Mouse (Mus musculus) liver, embryonic 14.5 days (tissue): Measurements from ENCODE around the gene Sh3pxd2a. TPM values are rescaled to one million over a fixed set of nuclear protein-coding genes. Genes with fewer than 3 reads are reported as not detected.
A peak's percentile ranks its signal among the peaks of the same experiment; 100 is the strongest.

ENCODE experiments used
- ATAC-seq: fragments of 200-750 bp; cut with Nextera tagmentation; 2 replicates; pipeline ENCODE4 v1.8.0; 2017; ENCODE audit warnings: moderate number of reproducible peaks, mild to moderate bottlenecking, moderate library complexity; ENCODE audit not compliant: insufficient read depth
- DNase-seq, 3 experiments: peaks; one replicate each; pipeline ENCODE4 v3.0.0-alpha.2; 2012 to 2013; ENCODE audit warnings: low read depth in 3 of 3, low spot score in 3 of 3
- H3K27ac ChIP-seq: fragments of 300-500 bp; sonication (generic); 2 replicates; pipeline ENCODE4 v1.5.1; 2014; ENCODE audit warnings: moderate library complexity, mild to moderate bottlenecking, control low read depth, inconsistent platforms
- H3K27me3 ChIP-seq: fragments of 300-500 bp; sonication (generic); 2 replicates; pipeline ENCODE4 v1.6.1; 2014; ENCODE audit warnings: mild to moderate bottlenecking, low read length, moderate library complexity; ENCODE audit not compliant: control insufficient read depth, insufficient read depth
- H3K36me3 ChIP-seq: fragments of 300-500 bp; sonication (generic); replicated peaks from 2 replicates; pipeline ENCODE4 v1.6.1; 2014; ENCODE audit warnings: low read depth; ENCODE audit not compliant: control insufficient read depth, insufficient read depth
- H3K4me1 ChIP-seq, 2 experiments: fragments of 200-500 bp in 1 of 2; fragments of 300-500 bp in 1 of 2; sonication (generic) in 1 of 2; replicated peaks; 2 replicates each; pipeline ENCODE4 v1.6.1; 2012 to 2014; ENCODE audit warnings: antibody characterized with exemption in 1 of 2, inconsistent platforms in 1 of 2, low read length in 1 of 2; ENCODE audit not compliant: control insufficient read depth in 2 of 2, insufficient read depth in 2 of 2
- H3K4me2 ChIP-seq: fragments of 300-500 bp; sonication (generic); 2 replicates; pipeline ENCODE4 v1.6.1; 2014; ENCODE audit warnings: low read depth, mild to moderate bottlenecking, control low read depth, moderate library complexity
- H3K4me3 ChIP-seq, 2 experiments: fragments of 200-500 bp in 1 of 2; fragments of 300-500 bp in 1 of 2; sonication (generic) in 1 of 2; 2 replicates each; pipeline ENCODE4 v1.5.1; 2012 to 2014; ENCODE audit warnings: low read depth in 2 of 2, low read length in 2 of 2, mild to moderate bottlenecking in 2 of 2, control low read depth in 1 of 2, inconsistent platforms in 1 of 2, moderate library complexity in 1 of 2; ENCODE audit not compliant: insufficient read depth in 1 of 2
- H3K9ac ChIP-seq: fragments of 300-500 bp; sonication (generic); replicated peaks from 2 replicates; pipeline ENCODE4 v1.6.1; 2014; ENCODE audit warnings: mild to moderate bottlenecking, control low read depth, moderate library complexity
- H3K9me3 ChIP-seq: fragments of 300-500 bp; sonication (generic); 2 replicates; pipeline ENCODE4 v1.6.1; 2016; ENCODE audit warnings: low read length, mixed read lengths; ENCODE audit not compliant: control insufficient read depth
- CTCF ChIP-seq: IDR thresholded peaks from 2 replicates; pipeline ENCODE4 v1.5.1; 2016; ENCODE audit warnings: antibody characterized with exemption, low read depth, control low read depth
- EP300 ChIP-seq: IDR thresholded peaks from 2 replicates; pipeline ENCODE4 v1.6.1; 2016; ENCODE audit warnings: antibody characterized with exemption, low read depth
- WGBS: fragments of 180-500 bp; shearing (Covaris S2); extraction: QIAGEN DNeasy Blood & Tissue Kit; methylation state at CpG from one replicate; pipeline ENCODE4 v1.1.7; 2014; ENCODE audit not compliant: insufficient replicate concordance; 5-methylcytosine and 5-hydroxymethylcytosine counted together
- polyA plus RNA-seq, 2 experiments: library from polyadenylated mRNA; depleted of rRNA in 1 of 2; stranded (reverse) in 1 of 2; unstranded in 1 of 2; fragments of >200 nt; fragmentation: Nextera tagmentation in 1 of 2; extraction: Ambion mirVana in 1 of 2; gene quantifications; 2 replicates each; pipeline versions ENCODE4 v1.2.1 to v1.2.3; 2012 to 2014

The Sh3pxd2a gene
- polyA plus RNA-seq, 2 experiments, result 0.50 to 1.6 TPM

DNA sequence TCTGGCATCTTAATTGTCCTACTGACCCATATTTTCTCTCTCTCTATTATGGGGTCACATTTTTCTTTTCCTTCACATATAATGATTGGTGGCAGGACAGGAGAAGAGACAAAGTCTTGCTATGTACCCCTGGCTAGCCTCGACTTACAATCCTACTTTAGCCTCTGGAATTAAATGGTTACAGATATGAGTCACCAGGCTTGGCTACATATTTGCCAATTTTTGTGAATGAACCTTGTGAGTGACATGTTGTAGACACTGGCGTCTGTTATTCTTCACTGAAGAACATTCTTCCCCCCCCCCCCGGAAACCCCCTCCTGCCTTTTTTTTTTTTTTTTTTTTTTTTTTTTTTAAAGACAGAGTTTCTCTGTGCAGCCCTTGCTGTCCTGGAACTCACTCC is 19.1 kb upstream of the Sh3pxd2a start:
- no peak overlapping the region for H3K9ac ChIP-seq
- H3K4me3 ChIP-seq, result no peak overlapping the region
- DNase-seq, result no peak
- H3K4me1 ChIP-seq, result no peaks in the 10 kb centered on the region
- TF ChIP-seq CTCF, result no peak
- TF ChIP-seq EP300, result no peak
- no peaks in the 10 kb centered on the region for H3K27me3 ChIP-seq
- H3K36me3 ChIP-seq, result no peaks in the 10 kb centered on the region
- H3K9me3 ChIP-seq, result no peaks in the 10 kb centered on the region
- 65% methylated on average over 3 of the region's 3 CpGs for WGBS
- no peak overlapping the region for H3K4me2 ChIP-seq
- ATAC-seq, result no peak
- no peak overlapping the region for H3K27ac ChIP-seq

DNA sequence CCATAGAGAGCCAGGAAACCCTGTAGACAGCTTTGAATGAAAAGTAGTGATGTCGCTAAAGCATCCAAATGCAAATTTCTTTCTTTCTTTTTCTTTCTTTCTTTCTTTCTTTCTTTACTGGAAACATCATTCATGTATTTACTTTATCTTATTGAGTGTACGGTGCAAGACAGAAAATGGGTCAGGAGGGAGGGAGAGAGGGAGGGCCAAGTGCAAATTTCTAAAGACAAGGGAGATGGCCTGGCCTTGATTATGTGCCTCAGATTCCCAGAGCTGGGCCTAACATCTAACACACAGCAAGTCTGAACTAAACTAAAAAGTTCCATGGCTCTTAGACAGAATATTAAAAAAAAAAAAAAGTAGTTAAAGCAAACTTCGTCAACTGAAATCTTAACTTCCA is 9.3 kb upstream of the Sh3pxd2a start:
- H3K4me2 ChIP-seq, result no peak overlapping the region
- H3K27ac ChIP-seq, result no peak overlapping the region
- H3K9ac ChIP-seq, result no peak overlapping the region
- H3K4me3 ChIP-seq, result no peak overlapping the region
- no peaks in the 10 kb centered on the region for H3K36me3 ChIP-seq
- H3K27me3 ChIP-seq, result no peaks in the 10 kb centered on the region
- DNase-seq, result no peak
- TF ChIP-seq EP300, result no peak
- no peak for TF ChIP-seq CTCF
- WGBS, result 67% methylated on average over 3 of the region's 3 CpGs
- H3K9me3 ChIP-seq, result no peaks in the 10 kb centered on the region
- H3K4me1 ChIP-seq, result peaks cover 2 to 11% of the 10 kb centered on the region in 2 experiments
- no peak for ATAC-seq

DNA sequence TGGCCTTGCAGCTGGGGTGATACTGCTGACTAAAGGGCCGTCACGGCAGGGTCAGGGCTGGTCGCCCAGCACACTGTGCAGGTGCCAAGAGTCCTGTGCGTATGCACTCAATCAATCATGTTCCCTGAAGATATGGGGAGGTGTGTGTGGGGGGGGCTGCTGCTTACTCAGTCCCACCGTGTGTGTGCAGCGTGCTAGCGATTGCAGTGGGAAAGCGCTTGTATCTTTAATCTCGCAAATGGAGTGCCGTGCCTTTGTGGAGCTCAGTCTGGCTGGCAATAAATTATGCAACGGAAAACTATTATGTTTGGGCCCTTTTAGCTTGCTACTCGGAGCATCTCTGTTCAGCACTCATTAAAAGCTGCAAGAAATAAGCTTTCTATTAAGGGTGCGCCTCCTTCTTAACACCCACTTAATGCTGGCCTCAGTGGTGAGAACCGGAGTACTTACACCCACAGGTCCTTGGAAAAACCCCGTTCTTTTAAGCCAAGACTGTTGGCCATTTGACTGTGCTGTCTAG is 8.7 kb upstream of the Sh3pxd2a start:
- Histone ChIP-seq H3K4me3 (no peak overlapping the region), H3K9me3 (no peaks in the 10 kb centered on the region), H3K4me2 (no peak overlapping the region), H3K27me3 (no peaks in the 10 kb centered on the region), H3K27ac (no peak overlapping the region), H3K9ac (no peak overlapping the region), H3K36me3 (no peaks in the 10 kb centered on the region), H3K4me1 (peaks cover 5 to 16% of the 10 kb centered on the region in 2 experiments)
- DNase-seq, result no peak
- 68% methylated on average over 15 of the region's 15 CpGs for WGBS
- TF ChIP-seq CTCF, result no peak
- no peak for TF ChIP-seq EP300
- no peak for ATAC-seq

DNA sequence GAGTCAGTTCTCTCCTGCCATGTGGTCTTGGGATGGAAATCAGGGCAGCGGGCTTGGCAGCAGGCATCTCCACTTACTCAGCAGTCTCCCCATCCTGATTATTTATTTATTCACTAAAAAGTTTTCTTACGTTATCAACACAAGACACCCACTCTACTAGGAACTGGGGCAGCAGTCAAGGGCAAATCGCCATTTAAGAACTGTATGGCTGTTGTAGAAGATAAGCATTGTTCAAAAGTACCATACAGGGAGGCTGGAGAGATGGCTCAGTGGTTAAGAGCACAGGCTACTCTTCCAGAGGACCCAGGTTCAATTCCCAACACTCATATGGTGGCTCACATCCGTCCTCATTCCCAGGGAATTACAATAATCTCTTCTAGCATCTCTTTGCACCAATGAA is 7.6 kb upstream of the Sh3pxd2a start:
- H3K4me3 ChIP-seq, result no peak overlapping the region
- H3K27ac ChIP-seq, result no peak overlapping the region
- DNase-seq, result no peak
- ATAC-seq, result peak; percentile 77
- H3K4me2 ChIP-seq, result no peak overlapping the region
- TF ChIP-seq CTCF (no peak), EP300 (peak; percentile 53; the same call in 1 of the 2 replicates)
- no peak overlapping the region for H3K9ac ChIP-seq
- H3K4me1 ChIP-seq, result peaks cover 5 to 16% of the 10 kb centered on the region in 2 experiments
- no peaks in the 10 kb centered on the region for H3K9me3 ChIP-seq
- no peaks in the 10 kb centered on the region for H3K36me3 ChIP-seq
- WGBS, result 30% methylated on average over 4 of the region's 4 CpGs
- no peaks in the 10 kb centered on the region for H3K27me3 ChIP-seq

DNA sequence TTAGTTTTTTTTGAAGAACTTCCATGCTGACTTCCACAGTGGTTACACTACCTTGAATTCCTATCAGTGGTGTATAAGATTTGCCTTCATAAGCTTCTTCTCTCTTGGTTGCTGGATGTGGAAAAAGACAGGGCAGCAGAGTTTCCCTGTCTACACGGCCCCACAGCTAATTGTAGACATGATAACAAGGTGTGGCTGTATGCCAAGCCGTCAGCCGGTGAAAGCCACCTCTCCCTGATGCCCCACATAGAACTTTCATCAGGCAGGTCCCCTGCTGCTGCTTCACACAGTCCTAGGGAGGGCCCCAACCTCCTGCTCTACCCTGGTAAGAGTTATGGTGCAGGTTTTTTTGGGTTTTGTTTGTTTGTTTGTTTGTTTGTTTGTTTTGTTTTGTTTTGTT is 4.5 kb upstream of the Sh3pxd2a start:
- ATAC-seq, result no peak
- H3K4me1 ChIP-seq, result peaks cover 5 to 20% of the 10 kb centered on the region in 2 experiments
- H3K4me2 ChIP-seq, result no peak overlapping the region

More for the DNA sequence above, 4.5 kb upstream of the Sh3pxd2a start:
- no peak overlapping the region for H3K27ac ChIP-seq
- TF ChIP-seq EP300 (no peak), CTCF (no peak)
- no peaks in the 10 kb centered on the region for H3K36me3 ChIP-seq
- H3K9ac ChIP-seq, result no peak overlapping the region
- WGBS, result 30% methylated on average over 3 of the region's 3 CpGs
- peaks cover 20% of the 10 kb centered on the region for H3K27me3 ChIP-seq
- H3K4me3 ChIP-seq, result no peak overlapping the region
- no peaks in the 10 kb centered on the region for H3K9me3 ChIP-seq
- DNase-seq, result no peak
